Mouse (Mus musculus): ENCODE measurements around the gene Fam133b.

- no peak for TF ChIP-seq POLR2A (IDR thresholded peaks at IDR 0.05; ENCODE audit: insufficient read length, low read depth)
- TF ChIP-seq TCF12 (IDR thresholded peaks at IDR 0.05; ENCODE audit: insufficient read depth, poor library complexity, severe bottlenecking), result no peak
- TF ChIP-seq E2F4 (IDR thresholded peaks at IDR 0.05; ENCODE audit: insufficient read depth), result no peak
- TF ChIP-seq USF1 (IDR thresholded peaks at IDR 0.05; ENCODE audit: low read depth), result no peak
- TF ChIP-seq MYOG (IDR thresholded peaks at IDR 0.05; ENCODE audit: control insufficient read depth in 1 of 3, insufficient read depth in 1 of 3, insufficient read length in 2 of 3, low read depth in 2 of 3), result no peak
- no peak for TF ChIP-seq MAX (IDR thresholded peaks at IDR 0.05; ENCODE audit: low read depth)
- no peak for TF ChIP-seq POLR2AphosphoS2 (IDR thresholded peaks at IDR 0.05; ENCODE audit: insufficient read length, low read depth)
- TF ChIP-seq MYOD1 (IDR thresholded peaks at IDR 0.05; ENCODE audit: control insufficient read depth in 1 of 3, insufficient read length in 2 of 3, low read depth in 2 of 3), result no peak
- TF ChIP-seq CEBPB (IDR thresholded peaks at IDR 0.05; ENCODE audit: insufficient read depth, poor library complexity, severe bottlenecking), result no peak
- TF ChIP-seq REST (IDR thresholded peaks at IDR 0.05; ENCODE audit: insufficient read depth, insufficient read length), result no peak
- no peak for TF ChIP-seq SRF (IDR thresholded peaks at IDR 0.05; ENCODE audit: control insufficient read depth, insufficient read length, low read depth)
- TF ChIP-seq TCF3 (IDR thresholded peaks at IDR 0.05; ENCODE audit: insufficient read length, low read depth), result no peak
These were observed 34.1 kb upstream of the Fam133b start for GRCm38 (mm10) chr5:3509503-3509902.

Measured in myocyte (in vitro differentiated cells).